Mouse (Mus musculus) midbrain, postnatal 0 days (tissue): ENCODE measurements at regions not wholly inside any gene's neighbourhood (a gene's known extent, or its start where the extent isn't known, plus 50 kb on each side); places are given as distances from the start of the nearest gene placed in this dataset.

Experiments
- ATAC-seq: fragments of 200-750 bp; cut with Nextera tagmentation; 2 replicates; pipeline ENCODE4 v1.8.0; 2017; ENCODE audit warnings: moderate number of reproducible peaks, mild to moderate bottlenecking, moderate TSS enrichment, moderate library complexity; ENCODE audit not compliant: low FRiP score
- DNase-seq: peaks from one replicate; pipeline ENCODE4 v3.0.0-alpha.2; 2015; ENCODE audit warnings: low spot score
- H3K27ac ChIP-seq: fragments of 300-500 bp; sonication (generic); 2 replicates; pipeline ENCODE4 v1.5.1; 2014; ENCODE audit warnings: low read depth, mild to moderate bottlenecking, low read length, mixed read lengths
- H3K27me3 ChIP-seq: fragments of 300-500 bp; sonication (generic); 2 replicates; pipeline ENCODE4 v1.6.1; 2014; ENCODE audit warnings: low read length, control low read depth, mixed read lengths; ENCODE audit not compliant: insufficient read depth
- H3K36me3 ChIP-seq: fragments of 300-500 bp; sonication (generic); 2 replicates; pipeline ENCODE4 v1.6.1; 2014; ENCODE audit warnings: low read length, control low read depth, mixed read lengths; ENCODE audit not compliant: insufficient read depth
- H3K4me1 ChIP-seq: fragments of 300-500 bp; sonication (generic); 2 replicates; pipeline ENCODE4 v1.6.1; 2014; ENCODE audit warnings: mild to moderate bottlenecking, control low read depth, antibody characterized with exemption, low read length, mixed read lengths; ENCODE audit not compliant: insufficient read depth
- H3K4me2 ChIP-seq: fragments of 300-500 bp; sonication (generic); 2 replicates; pipeline ENCODE4 v1.6.1; 2014; ENCODE audit warnings: low read depth, mild to moderate bottlenecking, low read length, mixed read lengths; ENCODE audit not compliant: poor library complexity, severe bottlenecking
- H3K4me3 ChIP-seq: fragments of 300-500 bp; sonication (generic); 2 replicates; pipeline ENCODE4 v1.5.1; 2014; ENCODE audit warnings: low read depth, mild to moderate bottlenecking, low read length, moderate library complexity
- H3K9ac ChIP-seq: fragments of 300-500 bp; sonication (generic); replicated peaks from 2 replicates; pipeline ENCODE4 v1.6.1; 2014; ENCODE audit warnings: mild to moderate bottlenecking, low read length, moderate library complexity, mixed read lengths; ENCODE audit not compliant: poor library complexity, severe bottlenecking
- H3K9me3 ChIP-seq: fragments of 300-500 bp; sonication (generic); 2 replicates; pipeline ENCODE4 v1.6.1; 2016; ENCODE audit warnings: low read length, control low read depth
- CTCF ChIP-seq: IDR thresholded peaks from 2 replicates; pipeline ENCODE4 v1.5.1; 2016; ENCODE audit warnings: antibody characterized with exemption, mild to moderate bottlenecking
- WGBS: fragments of 180-500 bp; shearing (Covaris S2); extraction: QIAGEN DNeasy Blood & Tissue Kit; methylation state at CpG from one replicate; pipeline ENCODE4 v1.1.7; 2014; 5-methylcytosine and 5-hydroxymethylcytosine counted together

DNA sequence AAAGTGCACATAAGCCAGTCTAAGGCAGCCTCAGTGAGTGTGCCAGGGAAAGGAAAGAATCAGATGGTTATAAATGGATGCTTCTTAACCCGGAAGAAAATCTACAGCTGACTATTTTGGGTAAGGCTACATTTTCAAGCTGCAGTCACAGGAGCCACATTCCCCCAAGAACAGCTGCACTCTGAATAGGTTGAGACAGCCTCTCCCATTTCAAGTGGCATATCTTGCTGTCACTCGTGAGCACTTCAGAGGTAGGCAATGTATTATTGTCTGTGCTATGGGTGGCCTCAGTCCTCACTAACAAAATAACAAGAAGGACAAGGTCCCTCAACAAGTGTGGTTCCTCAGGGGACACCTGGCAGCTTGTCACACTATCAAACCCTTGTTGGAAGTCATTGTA lies 568.1 kb downstream of the Adgrl2 start:
- no peak for TF ChIP-seq CTCF
- DNase-seq (no peak), ATAC-seq (no peak)
- no peaks in the 10 kb centered on the region for H3K27me3 ChIP-seq
- no peak overlapping the region for H3K4me2 ChIP-seq
- no peak overlapping the region for H3K27ac ChIP-seq
- no peaks in the 10 kb centered on the region for H3K36me3 ChIP-seq
- WGBS: 63% methylated on average over 2 of the region's 2 CpGs
- H3K4me1 ChIP-seq: no peaks in the 10 kb centered on the region
- no peak overlapping the region for H3K4me3 ChIP-seq
- no peaks in the 10 kb centered on the region for H3K9me3 ChIP-seq
- no peak overlapping the region for H3K9ac ChIP-seq

DNA sequence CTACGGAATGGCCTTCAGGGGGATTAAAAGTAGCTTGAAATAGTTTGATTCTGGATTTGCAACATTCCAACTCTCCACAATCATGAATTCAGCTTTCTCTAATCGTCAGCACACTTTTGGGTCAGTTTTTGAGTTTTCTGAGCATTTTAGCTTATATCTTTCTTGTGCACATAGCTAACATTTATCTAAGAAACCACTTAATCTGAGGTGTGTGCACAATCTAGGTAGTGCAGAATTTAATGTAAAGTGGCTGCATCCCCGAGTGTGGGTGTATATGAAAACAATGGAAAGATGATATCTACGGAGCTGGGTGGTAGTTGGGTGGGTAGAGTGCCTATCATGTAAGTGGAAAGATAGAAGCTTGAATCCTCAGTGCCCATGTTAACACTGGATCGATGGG lies 570.1 kb downstream of the Adgrl2 start:
- Histone ChIP-seq H3K36me3 (no peaks in the 10 kb centered on the region), H3K9ac (no peak overlapping the region), H3K4me1 (no peaks in the 10 kb centered on the region), H3K4me2 (no peak overlapping the region), H3K4me3 (no peak overlapping the region), H3K27me3 (no peaks in the 10 kb centered on the region), H3K9me3 (no peaks in the 10 kb centered on the region), H3K27ac (no peak overlapping the region)
- TF ChIP-seq CTCF: no peak
- WGBS: 89% methylated on average over 5 of the region's 5 CpGs
- ATAC-seq: no peak
- no peak for DNase-seq

DNA sequence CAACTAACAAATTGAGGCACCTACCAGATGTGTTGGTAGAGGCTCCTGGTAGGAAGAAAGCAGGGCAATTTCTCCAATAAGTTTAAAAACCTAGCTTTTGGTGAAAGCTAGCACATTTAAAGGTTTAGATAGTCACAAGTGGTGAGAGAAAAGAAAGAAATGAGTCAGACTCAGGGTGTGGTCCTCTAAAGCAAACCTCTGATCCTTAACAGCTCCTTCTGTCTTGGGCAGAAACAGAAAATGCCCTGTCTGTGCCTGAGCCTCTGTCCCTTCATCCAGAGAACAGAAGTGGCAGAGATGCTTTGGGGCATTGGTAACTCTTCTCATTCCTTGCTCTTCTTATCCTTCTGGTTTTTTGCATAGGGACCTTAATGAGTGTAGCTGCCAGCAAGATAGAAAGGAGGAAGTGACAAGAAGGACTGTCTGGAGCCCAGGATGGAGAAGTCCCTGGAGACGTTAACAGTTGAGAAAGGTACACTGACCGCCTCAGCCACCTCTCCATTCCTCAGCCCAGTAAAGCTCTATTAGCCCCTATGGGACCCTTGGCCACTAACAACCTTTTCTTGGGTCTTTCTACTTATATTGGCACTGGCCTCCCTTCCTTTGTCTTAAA lies 570.8 kb downstream of the Adgrl2 start:
- no peaks in the 10 kb centered on the region for H3K9me3 ChIP-seq
- WGBS: 92% methylated on average over 2 of the region's 2 CpGs
- no peak overlapping the region for H3K4me3 ChIP-seq
- no peak overlapping the region for H3K9ac ChIP-seq
- TF ChIP-seq CTCF: no peak
- H3K27ac ChIP-seq: no peak overlapping the region
- DNase-seq: no peak
- H3K36me3 ChIP-seq: no peaks in the 10 kb centered on the region
- no peak overlapping the region for H3K4me2 ChIP-seq
- ATAC-seq: no peak
- no peaks in the 10 kb centered on the region for H3K27me3 ChIP-seq
- no peaks in the 10 kb centered on the region for H3K4me1 ChIP-seq

DNA sequence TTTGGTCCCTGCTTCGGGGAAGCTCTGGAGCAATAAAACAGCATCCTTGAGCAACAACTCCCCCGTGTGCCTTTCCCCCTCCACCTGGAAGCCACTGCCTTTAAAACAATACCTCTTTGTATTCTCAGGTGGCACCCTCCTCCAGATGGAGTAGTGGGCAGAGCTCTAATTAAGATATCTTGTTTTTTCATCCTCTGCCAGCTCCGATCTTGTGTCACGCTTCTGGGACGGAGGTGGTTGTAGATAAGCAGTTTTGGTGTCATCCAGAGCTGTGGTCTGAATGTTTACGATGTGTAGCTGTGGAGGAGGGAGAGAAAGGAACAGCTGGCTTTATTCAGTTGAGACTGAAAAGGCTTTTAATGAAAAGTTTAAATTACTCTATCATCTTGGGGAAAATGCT lies 572.3 kb downstream of the Adgrl2 start:
- no peaks in the 10 kb centered on the region for H3K36me3 ChIP-seq
- no peaks in the 10 kb centered on the region for H3K4me1 ChIP-seq
- no peak overlapping the region for H3K27ac ChIP-seq
- H3K9me3 ChIP-seq: no peaks in the 10 kb centered on the region
- WGBS: 22% methylated on average over 6 of the region's 6 CpGs
- DNase-seq (no peak), ATAC-seq (no peak)
- TF ChIP-seq CTCF: no peak
- no peak overlapping the region for H3K4me2 ChIP-seq
- H3K9ac ChIP-seq: no peak overlapping the region
- no peaks in the 10 kb centered on the region for H3K27me3 ChIP-seq
- H3K4me3 ChIP-seq: no peak overlapping the region

DNA sequence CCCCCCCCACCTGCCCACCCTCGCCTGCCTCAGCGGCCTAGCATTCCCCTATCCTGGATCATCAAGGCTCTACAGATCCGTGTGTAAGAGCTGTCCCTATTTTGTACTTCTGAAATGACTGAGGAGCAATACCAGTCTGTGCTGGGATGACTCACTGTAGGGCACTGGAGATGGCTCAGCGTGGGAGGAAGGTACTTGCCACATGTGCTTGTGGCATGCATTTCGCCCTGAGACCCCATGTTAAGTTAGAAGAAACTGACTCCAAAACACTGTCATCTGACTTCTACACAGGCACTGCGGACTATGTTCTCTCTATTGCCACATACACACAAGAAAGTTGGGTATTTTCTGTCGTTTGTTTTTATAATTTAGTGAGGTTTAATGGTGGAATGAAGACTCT lies 574.9 kb downstream of the Adgrl2 start:
- 82% methylated on average over 7 of the region's 7 CpGs for WGBS

DNA sequence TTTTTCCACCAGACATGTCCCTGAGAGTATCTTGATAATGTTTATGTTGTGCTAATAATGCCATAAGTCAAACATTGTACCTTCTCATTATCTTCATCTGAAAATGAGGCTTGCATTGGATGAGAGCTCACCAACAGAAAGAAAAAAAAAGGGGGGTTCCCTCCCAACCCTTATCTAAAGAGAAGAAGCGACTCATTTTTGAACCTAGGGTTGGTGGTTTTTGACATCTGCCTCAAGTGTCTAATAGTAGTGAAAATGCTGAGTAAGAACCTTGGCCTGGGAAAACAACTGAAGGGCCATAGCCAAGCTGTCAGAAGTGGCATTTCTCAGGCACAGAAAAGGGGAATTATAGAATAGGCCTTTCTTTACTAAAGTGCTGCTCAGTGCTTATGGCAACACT lies 577.3 kb downstream of the Adgrl2 start:
- Histone ChIP-seq H3K4me1 (no peaks in the 10 kb centered on the region), H3K4me3 (no peak overlapping the region), H3K36me3 (no peaks in the 10 kb centered on the region), H3K4me2 (no peak overlapping the region), H3K27me3 (no peaks in the 10 kb centered on the region), H3K27ac (no peak overlapping the region), H3K9me3 (no peaks in the 10 kb centered on the region), H3K9ac (no peak overlapping the region)
- DNase-seq (no peak), ATAC-seq (no peak)
- 91% methylated on average over 1 of the region's 1 CpGs for WGBS
- no peak for TF ChIP-seq CTCF

More for the DNA sequence above, 574.9 kb downstream of the Adgrl2 start:
- ATAC-seq: no peak
- Histone ChIP-seq H3K36me3 (no peaks in the 10 kb centered on the region), H3K9ac (no peak overlapping the region), H3K4me2 (no peak overlapping the region), H3K27ac (no peak overlapping the region), H3K4me3 (no peak overlapping the region), H3K4me1 (no peaks in the 10 kb centered on the region), H3K27me3 (no peaks in the 10 kb centered on the region), H3K9me3 (no peaks in the 10 kb centered on the region)
- DNase-seq: no peak
- no peak for TF ChIP-seq CTCF
